In the genomic region with DNA sequence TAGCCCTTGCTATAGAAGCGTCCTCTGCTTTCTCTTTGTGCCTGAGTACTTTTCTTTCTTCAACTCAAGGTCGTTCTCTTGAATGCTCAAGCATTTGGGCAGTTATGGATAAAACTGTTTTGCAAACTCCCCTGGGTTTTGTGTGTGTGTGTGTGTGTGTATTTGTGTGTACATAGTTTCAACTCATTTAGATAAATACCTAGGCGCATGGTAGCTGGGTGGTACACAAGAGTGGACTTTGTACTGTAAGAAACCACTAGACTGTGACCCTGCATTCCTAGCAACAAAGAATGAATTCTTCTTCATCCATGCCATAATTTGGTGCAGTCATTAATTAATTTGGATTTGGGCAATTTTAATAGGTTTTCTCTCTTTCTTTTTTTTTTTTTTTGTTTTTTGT, we compare ENCODE assay signal across 9 mouse cellular contexts. TPM values are rescaled to one million over a fixed set of nuclear protein-coding genes. Genes with fewer than 3 reads are reported as not detected.
A peak's percentile ranks its signal among the peaks of the same experiment; 100 is the strongest.
DNase-seq lines count a peak whose midpoint lies in the region; ATAC-seq and TF ChIP-seq lines count a peak whose summit lies in the region.
"Had no signal": no experiment of that assay in that cellular context is flagged by ENCODE, and none has a peak within 500 bp of the region (broad histone marks: within the 10 kb centered on the region; RNA-seq: fewer than 3 reads in every experiment).

No protein-coding gene starts in this region.

- TF ChIP-seq CTCF in hindbrain, postnatal 0 days (IDR thresholded peaks at IDR 0.05; ENCODE audit: low read depth), result no peak

- H3K9me3 ChIP-seq in hindbrain, postnatal 0 days (ENCODE audit: low read length), result no peaks in the 10 kb centered on the region
- peaks cover 7% of the 10 kb centered on the region for H3K9me3 ChIP-seq in hindbrain, embryonic 10.5 days
- peaks cover 5% of the 10 kb centered on the region for H3K9me3 ChIP-seq in forebrain, embryonic 13.5 days (replicated peaks)
- H3K9me3 ChIP-seq in liver, embryonic 16.5 days (replicated peaks; ENCODE audit: control insufficient read depth, low read length), result no peaks in the 10 kb centered on the region

- no peak for ATAC-seq in hindbrain, postnatal 0 days
- no peak for ATAC-seq in forebrain, embryonic 13.5 days
- ATAC-seq in liver, embryonic 16.5 days (ENCODE audit: low read depth), result no peak
- no peak for ATAC-seq in megakaryocyte-erythroid progenitor cell, adult 5-6 weeks (replicated peaks; ENCODE audit: low FRiP score, low TSS enrichment, poor library complexity, severe bottlenecking)

- H3K9ac ChIP-seq in hindbrain, postnatal 0 days (replicated peaks; ENCODE audit: low read length), result no peak overlapping the region
- H3K9ac ChIP-seq in forebrain, embryonic 13.5 days, result no peak overlapping the region
- H3K9ac ChIP-seq in liver, embryonic 16.5 days (ENCODE audit: low read depth, low read length), result no peak overlapping the region

- H3K4me3 ChIP-seq in hindbrain, postnatal 0 days (ENCODE audit: low read length), result no peak overlapping the region
- H3K4me3 ChIP-seq in hindbrain, embryonic 10.5 days, result no peak overlapping the region; the same call in 1 of the 2 replicates
- no peak overlapping the region for H3K4me3 ChIP-seq in forebrain, embryonic 13.5 days
- peak overlapping the region; percentile 85 for H3K4me3 ChIP-seq in liver, embryonic 16.5 days (ENCODE audit: low read depth, low read length)

- H3K27me3 ChIP-seq in hindbrain, postnatal 0 days (ENCODE audit: insufficient read depth, low read length), result no peaks in the 10 kb centered on the region
- H3K27me3 ChIP-seq in hindbrain, embryonic 10.5 days (ENCODE audit: insufficient read depth, poor library complexity, severe bottlenecking), result no peaks in the 10 kb centered on the region
- no peaks in the 10 kb centered on the region for H3K27me3 ChIP-seq in forebrain, embryonic 13.5 days
- H3K27me3 ChIP-seq in liver, embryonic 16.5 days (ENCODE audit: control insufficient read depth, insufficient read depth, low read depth, low read length), result no peaks in the 10 kb centered on the region

- no peak overlapping the region for H3K27ac ChIP-seq in hindbrain, postnatal 0 days
- no peak overlapping the region for H3K27ac ChIP-seq in hindbrain, embryonic 10.5 days
- H3K27ac ChIP-seq in forebrain, embryonic 13.5 days, result no peak overlapping the region
- no peak overlapping the region; the same call in 1 of the 2 replicates for H3K27ac ChIP-seq in liver, embryonic 16.5 days (ENCODE audit: low read length)

- no peaks in the 10 kb centered on the region for H3K36me3 ChIP-seq in hindbrain, postnatal 0 days (ENCODE audit: insufficient read depth, low read length)
- H3K36me3 ChIP-seq in hindbrain, embryonic 10.5 days, result peaks cover 15% of the 10 kb centered on the region
- H3K36me3 ChIP-seq in forebrain, embryonic 13.5 days (ENCODE audit: poor library complexity, severe bottlenecking), result peaks cover 10% of the 10 kb centered on the region; the same call in 1 of the 2 replicates
- H3K36me3 ChIP-seq in liver, embryonic 16.5 days (ENCODE audit: control insufficient read depth, insufficient read depth), result no peaks in the 10 kb centered on the region

- peak overlapping the region; percentile 64; the same call in 1 of the 2 replicates for H3K4me2 ChIP-seq in hindbrain, postnatal 0 days (ENCODE audit: low read depth, low read length)
- H3K4me2 ChIP-seq in forebrain, embryonic 13.5 days, result peak overlapping the region; percentile 77
- peak overlapping the region; percentile 73 for H3K4me2 ChIP-seq in liver, embryonic 16.5 days (ENCODE audit: low read depth, low read length)

- WGBS in hindbrain, postnatal 0 days, result 93% methylated on average over 3 of the region's 3 CpGs
- 85% methylated on average over 3 of the region's 3 CpGs for WGBS in hindbrain, embryonic 10.5 days
- 91% methylated on average over 3 of the region's 3 CpGs for WGBS in forebrain, embryonic 13.5 days
- WGBS in liver, embryonic 16.5 days (ENCODE audit: insufficient replicate concordance), result 71% methylated on average over 3 of the region's 3 CpGs

- DNase-seq in hindbrain, postnatal 0 days (ENCODE audit: low spot score), result no peak
- DNase-seq in hindbrain, embryonic 10.5 days (ENCODE audit: low spot score), result no peak
- DNase-seq in Muller cell, postnatal 12 days (ENCODE audit: inconsistent ontology term), result peak; percentile 76
- no peak for DNase-seq in spleen, postnatal 14 days (ENCODE audit: low spot score in 2 of 2)
- DNase-seq in embryo, embryonic 9.5 days (ENCODE audit: extremely low spot score), result no peak
- DNase-seq: thymus, adult 2 months had no signal

- H3K4me1 ChIP-seq in hindbrain, postnatal 0 days (ENCODE audit: insufficient read depth, low read length), result peaks cover 7% of the 10 kb centered on the region
- peaks cover 10% of the 10 kb centered on the region for H3K4me1 ChIP-seq in hindbrain, embryonic 10.5 days (replicated peaks)
- H3K4me1 ChIP-seq in forebrain, embryonic 13.5 days, result peaks cover 10% of the 10 kb centered on the region
- peaks cover 7% of the 10 kb centered on the region for H3K4me1 ChIP-seq in liver, embryonic 16.5 days (ENCODE audit: control insufficient read depth, low read depth, low read length)

RNA-seq across cellular contexts. Expression of gene Irak3, which starts 8.2 kb away (rescaled TPM):
- 0.11 TPM in 1 of 2 replicates, not detected in the other for total RNA-seq in hindbrain, postnatal 0 days (2014; rRNA removed)
- 0.32 and 0.41 TPM in 2 replicates for polyA plus RNA-seq in hindbrain, postnatal 0 days (2015; fragmentation: Nextera tagmentation; extraction: Ambion mirVana)
- 0.99 and 1.1 TPM in 2 replicates for polyA plus RNA-seq in hindbrain, embryonic 10.5 days (2016; fragmentation: Nextera tagmentation; extraction: Ambion mirVana)
- 0.11 and 0.13 TPM in 2 replicates for polyA plus RNA-seq in forebrain, embryonic 13.5 days (2015; fragmentation: Nextera tagmentation; extraction: Ambion mirVana)
- polyA plus RNA-seq in liver, embryonic 16.5 days (2015; fragmentation: Nextera tagmentation; extraction: Ambion mirVana), result 1.6 and 1.8 TPM in 2 replicates
- total RNA-seq in megakaryocyte-erythroid progenitor cell, adult 5-6 weeks (2014; fragmentation: Nextera tagmentation), result 8.1 and 8.8 TPM in 2 replicates
- total RNA-seq in megakaryocyte-erythroid progenitor cell, adult 5-6 weeks (2017), result 5.9 and 8.6 TPM in 2 replicates

RNA-seq across cellular contexts. Expression of gene Tmbim4, which starts 8.7 kb away (rescaled TPM):
- 67.6 and 92.7 TPM in 2 replicates for total RNA-seq in hindbrain, postnatal 0 days (2014; rRNA removed)
- 140 and 143 TPM in 2 replicates for polyA plus RNA-seq in hindbrain, postnatal 0 days (2015; fragmentation: Nextera tagmentation; extraction: Ambion mirVana)
- polyA plus RNA-seq in hindbrain, embryonic 10.5 days (2016; fragmentation: Nextera tagmentation; extraction: Ambion mirVana), result 93.9 and 95.2 TPM in 2 replicates
- polyA plus RNA-seq in forebrain, embryonic 13.5 days (2015; fragmentation: Nextera tagmentation; extraction: Ambion mirVana), result 78.4 and 87.2 TPM in 2 replicates
- polyA plus RNA-seq in liver, embryonic 16.5 days (2015; fragmentation: Nextera tagmentation; extraction: Ambion mirVana), result 75.4 and 81.2 TPM in 2 replicates
- 59.3 and 76.3 TPM in 2 replicates for total RNA-seq in megakaryocyte-erythroid progenitor cell, adult 5-6 weeks (2014; fragmentation: Nextera tagmentation)
- total RNA-seq in megakaryocyte-erythroid progenitor cell, adult 5-6 weeks (2017), result 74.4 and 83.8 TPM in 2 replicates

RNA-seq across cellular contexts. Expression of gene Llph, which starts 16.8 kb away (rescaled TPM):
- 3.8 and 4.1 TPM in 2 replicates for total RNA-seq in hindbrain, postnatal 0 days (2014; rRNA removed)
- polyA plus RNA-seq in hindbrain, postnatal 0 days (2015; fragmentation: Nextera tagmentation; extraction: Ambion mirVana), result 37.0 and 43.3 TPM in 2 replicates
- polyA plus RNA-seq in hindbrain, embryonic 10.5 days (2016; fragmentation: Nextera tagmentation; extraction: Ambion mirVana), result 50.5 and 64.5 TPM in 2 replicates
- 50.9 and 58.7 TPM in 2 replicates for polyA plus RNA-seq in forebrain, embryonic 13.5 days (2015; fragmentation: Nextera tagmentation; extraction: Ambion mirVana)
- 19.2 and 21.9 TPM in 2 replicates for polyA plus RNA-seq in liver, embryonic 16.5 days (2015; fragmentation: Nextera tagmentation; extraction: Ambion mirVana)
- 85.9 and 124 TPM in 2 replicates for total RNA-seq in megakaryocyte-erythroid progenitor cell, adult 5-6 weeks (2014; fragmentation: Nextera tagmentation)
- total RNA-seq in megakaryocyte-erythroid progenitor cell, adult 5-6 weeks (2017), result 101 and 109 TPM in 2 replicates
